Mouse (Mus musculus): Measurements from ENCODE around the gene Sapcd2. TPM values are rescaled to one million over a fixed set of nuclear protein-coding genes. Genes with fewer than 3 reads are reported as not detected.

The Sapcd2 gene
- polyA plus RNA-seq, 1 experiment = 27.3 TPM

- TF ChIP-seq CTCF (IDR thresholded peaks at IDR 0.05; ENCODE audit: control insufficient read depth, insufficient read depth, low read length) = no peak
- peak; percentile 70; the same call in 1 of the 2 replicates for TF ChIP-seq POLR2A (IDR thresholded peaks at IDR 0.05; ENCODE audit: borderline replicate concordance, control insufficient read depth, low read depth, low read length)
- WGBS = 3% methylated on average over 17 of the region's 17 CpGs
- Histone ChIP-seq H3K4me1 (ENCODE audit: control insufficient read depth, insufficient read depth, low read length) (no peaks in the 10 kb centered on the region; the same call in 1 of the 2 replicates), H3K4me3 (replicated peaks; ENCODE audit: control insufficient read depth, low read depth, low read length) (peak within 1 kb of the TSS; percentile 36), H3K27ac (ENCODE audit: control insufficient read depth, insufficient read depth, low read depth, low read length, poor library complexity) (peak within 1 kb of the TSS; percentile 95)
Measured at GRCm38 (mm10) chr2:25422587-25423410, 50.7 kb downstream of the Sapcd2 start, which contains the start of gene Fut7. Gene Fut7, plus strand, starts transcription at chr2:25423267.

GRCm38 (mm10) chr2:25423626-25424025, 51.5 kb downstream of the Sapcd2 start:
- TF ChIP-seq POLR2A (IDR thresholded peaks at IDR 0.05; ENCODE audit: borderline replicate concordance, control insufficient read depth, low read depth, low read length) (no peak), CTCF (IDR thresholded peaks at IDR 0.05; ENCODE audit: control insufficient read depth, insufficient read depth, low read length) (no peak)
- WGBS = 31% methylated on average over 1 of the region's 1 CpGs
- Histone ChIP-seq H3K4me1 (ENCODE audit: control insufficient read depth, insufficient read depth, low read length) (no peaks in the 10 kb centered on the region; the same call in 1 of the 2 replicates), H3K27ac (ENCODE audit: control insufficient read depth, insufficient read depth, low read depth, low read length, poor library complexity) (peak overlapping the region; percentile 95), H3K4me3 (replicated peaks; ENCODE audit: control insufficient read depth, low read depth, low read length) (peak overlapping the region; percentile 17)

GRCm38 (mm10) chr2:25425481-25425880, 53.4 kb downstream of the Sapcd2 start:
- no peaks in the 10 kb centered on the region; the same call in 1 of the 2 replicates for H3K4me1 ChIP-seq (ENCODE audit: control insufficient read depth, insufficient read depth, low read length)
- H3K4me3 ChIP-seq (replicated peaks; ENCODE audit: control insufficient read depth, low read depth, low read length) = no peak overlapping the region
- no peak overlapping the region for H3K27ac ChIP-seq (ENCODE audit: control insufficient read depth, insufficient read depth, low read depth, low read length, poor library complexity)
- 53% methylated on average over 27 of the region's 27 CpGs for WGBS
- no peak for TF ChIP-seq POLR2A (IDR thresholded peaks at IDR 0.05; ENCODE audit: borderline replicate concordance, control insufficient read depth, low read depth, low read length)
- no peak for TF ChIP-seq CTCF (IDR thresholded peaks at IDR 0.05; ENCODE audit: control insufficient read depth, insufficient read depth, low read length)

- Histone ChIP-seq H3K4me1 (ENCODE audit: control insufficient read depth, insufficient read depth, low read length) (no peaks in the 10 kb centered on the region; the same call in 1 of the 2 replicates), H3K27ac (ENCODE audit: control insufficient read depth, insufficient read depth, low read depth, low read length, poor library complexity) (peak overlapping the region; percentile 57)
- 4% methylated on average over 5 of the region's 5 CpGs for WGBS
Measured at GRCm38 (mm10) chr2:25426721-25427191, 54.6 kb downstream of the Sapcd2 start.

GRCm38 (mm10) chr2:25427256-25427655, 55.1 kb downstream of the Sapcd2 start:
- Histone ChIP-seq H3K27ac (ENCODE audit: control insufficient read depth, insufficient read depth, low read depth, low read length, poor library complexity) (no peak overlapping the region), H3K4me1 (ENCODE audit: control insufficient read depth, insufficient read depth, low read length) (no peaks in the 10 kb centered on the region; the same call in 1 of the 2 replicates), H3K4me3 (replicated peaks; ENCODE audit: control insufficient read depth, low read depth, low read length) (no peak overlapping the region)
- TF ChIP-seq POLR2A (IDR thresholded peaks at IDR 0.05; ENCODE audit: borderline replicate concordance, control insufficient read depth, low read depth, low read length) = no peak
- TF ChIP-seq CTCF (IDR thresholded peaks at IDR 0.05; ENCODE audit: control insufficient read depth, insufficient read depth, low read length) = no peak
- 65% methylated on average over 5 of the region's 5 CpGs for WGBS

More at GRCm38 (mm10) chr2:25426721-25427191, 54.6 kb downstream of the Sapcd2 start:
- no peak overlapping the region for H3K4me3 ChIP-seq (replicated peaks; ENCODE audit: control insufficient read depth, low read depth, low read length)
- peak; percentile 91 for TF ChIP-seq CTCF (IDR thresholded peaks at IDR 0.05; ENCODE audit: control insufficient read depth, insufficient read depth, low read length)
- no peak for TF ChIP-seq POLR2A (IDR thresholded peaks at IDR 0.05; ENCODE audit: borderline replicate concordance, control insufficient read depth, low read depth, low read length)

Other genes starting within 250 kb of the Sapcd2 start
- 1.7 and 2.6 TPM in 2 replicates for gene Nrarp, start 191.6 kb upstream of the Sapcd2 start, polyA plus RNA-seq (2011; ENCODE audit: insufficient read depth, insufficient read length, low replicate concordance, missing spikeins)
- gene Tor4a, start 175.4 kb upstream of the Sapcd2 start, polyA plus RNA-seq (2011; ENCODE audit: insufficient read depth, insufficient read length, low replicate concordance, missing spikeins) = 3.9 and 8.9 TPM in 2 replicates
- gene Nelfb, start 160.8 kb upstream of the Sapcd2 start, polyA plus RNA-seq (2011; ENCODE audit: insufficient read depth, insufficient read length, low replicate concordance, missing spikeins) = 26.7 and 38.0 TPM in 2 replicates
- gene Stpg3, start 157.7 kb upstream of the Sapcd2 start, polyA plus RNA-seq (2011; ENCODE audit: insufficient read depth, insufficient read length, low replicate concordance, missing spikeins) = not detected in 2 replicates
- not detected in 2 replicates for gene Fam166a, start 153.6 kb upstream of the Sapcd2 start, polyA plus RNA-seq (2011; ENCODE audit: insufficient read depth, insufficient read length, low replicate concordance, missing spikeins)
- 319 and 327 TPM in 2 replicates for gene Tubb4b, start 147.6 kb upstream of the Sapcd2 start, polyA plus RNA-seq (2011; ENCODE audit: insufficient read depth, insufficient read length, low replicate concordance, missing spikeins)
- not detected in 2 replicates for gene Slc34a3, start 138.0 kb upstream of the Sapcd2 start, polyA plus RNA-seq (2011; ENCODE audit: insufficient read depth, insufficient read length, low replicate concordance, missing spikeins)
- gene Rnf224, start 135.5 kb upstream of the Sapcd2 start, polyA plus RNA-seq (2011; ENCODE audit: insufficient read depth, insufficient read length, low replicate concordance, missing spikeins) = not detected in 2 replicates
- gene Rnf208, start 130.1 kb upstream of the Sapcd2 start, polyA plus RNA-seq (2011; ENCODE audit: insufficient read depth, insufficient read length, low replicate concordance, missing spikeins) = 3.1 and 4.2 TPM in 2 replicates
- gene Cysrt1, start 129.9 kb upstream of the Sapcd2 start, polyA plus RNA-seq (2011; ENCODE audit: insufficient read depth, insufficient read length, low replicate concordance, missing spikeins) = not detected in 2 replicates
- 9.9 and 22.3 TPM in 2 replicates for gene AL732309.1, start 125.5 kb upstream of the Sapcd2 start, polyA plus RNA-seq (2011; ENCODE audit: insufficient read depth, insufficient read length, low replicate concordance, missing spikeins)
- gene Tmem203, start 116.9 kb upstream of the Sapcd2 start, polyA plus RNA-seq (2011; ENCODE audit: insufficient read depth, insufficient read length, low replicate concordance, missing spikeins) = 5.0 and 15.6 TPM in 2 replicates
- 1.4 and 17.5 TPM in 2 replicates for gene Tprn, start 109.7 kb upstream of the Sapcd2 start, polyA plus RNA-seq (2011; ENCODE audit: insufficient read depth, insufficient read length, low replicate concordance, missing spikeins)
- gene Ssna1, start 99.9 kb upstream of the Sapcd2 start, polyA plus RNA-seq (2011; ENCODE audit: insufficient read depth, insufficient read length, low replicate concordance, missing spikeins) = 48.8 and 65.8 TPM in 2 replicates
- 20.1 and 34.3 TPM in 2 replicates for gene Anapc2, start 99.8 kb upstream of the Sapcd2 start, polyA plus RNA-seq (2011; ENCODE audit: insufficient read depth, insufficient read length, low replicate concordance, missing spikeins)
- not detected in 2 replicates for gene Tmem210, start 84.2 kb upstream of the Sapcd2 start, polyA plus RNA-seq (2011; ENCODE audit: insufficient read depth, insufficient read length, low replicate concordance, missing spikeins)
- gene Lrrc26, start 82.4 kb upstream of the Sapcd2 start, polyA plus RNA-seq (2011; ENCODE audit: insufficient read depth, insufficient read length, low replicate concordance, missing spikeins) = not detected in 2 replicates
- gene Grin1, start 53.1 kb upstream of the Sapcd2 start, polyA plus RNA-seq (2011; ENCODE audit: insufficient read depth, insufficient read length, low replicate concordance, missing spikeins) = 5.0 TPM in 1 of 2 replicates, not detected in the other
- 25.9 and 33.0 TPM in 2 replicates for gene Man1b1, start 40.0 kb upstream of the Sapcd2 start, polyA plus RNA-seq (2011; ENCODE audit: insufficient read depth, insufficient read length, low replicate concordance, missing spikeins)
- gene Dpp7, start 16.0 kb upstream of the Sapcd2 start, polyA plus RNA-seq (2011; ENCODE audit: insufficient read depth, insufficient read length, low replicate concordance, missing spikeins) = 22.8 and 29.5 TPM in 2 replicates
- gene Uap1l1, start 6.6 kb upstream of the Sapcd2 start, polyA plus RNA-seq (2011; ENCODE audit: insufficient read depth, insufficient read length, low replicate concordance, missing spikeins) = 20.1 and 62.6 TPM in 2 replicates
- 0.54 TPM in 1 of 2 replicates, not detected in the other for gene Entpd2, start 23.6 kb downstream of the Sapcd2 start, polyA plus RNA-seq (2011; ENCODE audit: insufficient read depth, insufficient read length, low replicate concordance, missing spikeins)
- 3.4 and 22.4 TPM in 2 replicates for gene Npdc1, start 27.0 kb downstream of the Sapcd2 start, polyA plus RNA-seq (2011; ENCODE audit: insufficient read depth, insufficient read length, low replicate concordance, missing spikeins)
- 3.4 and 17.9 TPM in 2 replicates for gene Fut7, start 50.9 kb downstream of the Sapcd2 start, polyA plus RNA-seq (2011; ENCODE audit: insufficient read depth, insufficient read length, low replicate concordance, missing spikeins)
- gene Abca2, start 56.4 kb downstream of the Sapcd2 start, polyA plus RNA-seq (2011; ENCODE audit: insufficient read depth, insufficient read length, low replicate concordance, missing spikeins) = 5.0 and 15.0 TPM in 2 replicates
- not detected in 2 replicates for gene Clic3, start 84.5 kb downstream of the Sapcd2 start, polyA plus RNA-seq (2011; ENCODE audit: insufficient read depth, insufficient read length, low replicate concordance, missing spikeins)
- 42.2 and 114 TPM in 2 replicates for gene Paxx, start 88.8 kb downstream of the Sapcd2 start, polyA plus RNA-seq (2011; ENCODE audit: insufficient read depth, insufficient read length, low replicate concordance, missing spikeins)
- gene Ptgds, start 97.7 kb downstream of the Sapcd2 start, polyA plus RNA-seq (2011; ENCODE audit: insufficient read depth, insufficient read length, low replicate concordance, missing spikeins) = 9.3 TPM in 1 of 2 replicates, not detected in the other
- gene Lcn12, start 121.6 kb downstream of the Sapcd2 start, polyA plus RNA-seq (2011; ENCODE audit: insufficient read depth, insufficient read length, low replicate concordance, missing spikeins) = not detected in 2 replicates
- 18.5 and 30.4 TPM in 2 replicates for gene Fbxw5, start 128.4 kb downstream of the Sapcd2 start, polyA plus RNA-seq (2011; ENCODE audit: insufficient read depth, insufficient read length, low replicate concordance, missing spikeins)
- 1.6 and 6.2 TPM in 2 replicates for gene C8g, start 129.4 kb downstream of the Sapcd2 start, polyA plus RNA-seq (2011; ENCODE audit: insufficient read depth, insufficient read length, low replicate concordance, missing spikeins)
- gene Traf2, start 174.6 kb downstream of the Sapcd2 start, polyA plus RNA-seq (2011; ENCODE audit: insufficient read depth, insufficient read length, low replicate concordance, missing spikeins) = 14.5 and 22.7 TPM in 2 replicates
- 46.6 and 73.8 TPM in 2 replicates for gene Edf1, start 185.5 kb downstream of the Sapcd2 start, polyA plus RNA-seq (2011; ENCODE audit: insufficient read depth, insufficient read length, low replicate concordance, missing spikeins)
- gene Mamdc4, start 202.5 kb downstream of the Sapcd2 start, polyA plus RNA-seq (2011; ENCODE audit: insufficient read depth, insufficient read length, low replicate concordance, missing spikeins) = 1.1 and 9.7 TPM in 2 replicates
- gene Phpt1, start 202.9 kb downstream of the Sapcd2 start, polyA plus RNA-seq (2011; ENCODE audit: insufficient read depth, insufficient read length, low replicate concordance, missing spikeins) = 12.3 and 16.4 TPM in 2 replicates
- 0.34 and 0.92 TPM in 2 replicates for gene Ajm1, start 209.4 kb downstream of the Sapcd2 start, polyA plus RNA-seq (2011; ENCODE audit: insufficient read depth, insufficient read length, low replicate concordance, missing spikeins)
- gene Rabl6, start 236.2 kb downstream of the Sapcd2 start, polyA plus RNA-seq (2011; ENCODE audit: insufficient read depth, insufficient read length, low replicate concordance, missing spikeins) = 33.4 and 38.2 TPM in 2 replicates
- not detected in 2 replicates for gene Ccdc183, start 245.4 kb downstream of the Sapcd2 start, polyA plus RNA-seq (2011; ENCODE audit: insufficient read depth, insufficient read length, low replicate concordance, missing spikeins)
- 17.3 and 20.9 TPM in 2 replicates for gene Tmem141, start 249.7 kb downstream of the Sapcd2 start, polyA plus RNA-seq (2011; ENCODE audit: insufficient read depth, insufficient read length, low replicate concordance, missing spikeins)